Mouse (Mus musculus): ENCODE data around the gene Dpysl4.

- no peak for TF ChIP-seq CTCF (IDR thresholded peaks at IDR 0.05; ENCODE audit: low read depth)
- no peak for TF ChIP-seq EP300 (IDR thresholded peaks at IDR 0.05; ENCODE audit: low read depth)
Measured at GRCm38 (mm10) chr7:139093781-139094180, 8.0 kb downstream of the Dpysl4 start.

All from liver, embryonic 14.5 days (tissue).